Mouse (Mus musculus): ENCODE measurements at regions not wholly inside any gene's neighbourhood (a gene's known extent, or its start where the extent isn't known, plus 50 kb on each side); places are given as distances from the start of the nearest gene placed in this dataset.
A peak's percentile ranks its signal among the peaks of the same experiment; 100 is the strongest.

DNA sequence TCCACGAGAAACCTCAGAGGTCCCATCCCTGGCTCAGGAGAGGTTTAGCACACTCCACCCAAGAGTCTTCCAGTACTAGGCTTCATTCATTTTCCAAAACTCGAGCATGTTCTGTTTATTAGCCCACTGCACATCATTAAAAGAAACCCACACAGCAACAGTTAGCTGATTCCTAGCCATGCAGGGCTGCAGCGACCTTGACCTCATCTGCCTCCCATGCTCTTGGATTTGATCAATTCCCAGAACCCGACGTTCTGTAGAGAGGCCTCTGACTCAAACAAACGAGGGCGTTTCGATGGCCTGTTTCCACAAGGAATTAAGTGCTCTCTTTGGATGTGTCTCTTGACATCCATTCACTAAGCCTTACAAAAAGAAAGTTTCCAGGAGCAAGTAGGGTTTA, 294.9 kb downstream of the Lyplal1 start:
- Histone ChIP-seq H3K4me2 (no peak overlapping the region), H3K36me3 (no peaks in the 10 kb centered on the region), H3K4me1 (no peaks in the 10 kb centered on the region), H3K9me3 (replicated peaks) (no peaks in the 10 kb centered on the region), H3K27me3 (replicated peaks) (no peaks in the 10 kb centered on the region), H3K27ac (replicated peaks) (no peak overlapping the region), H3K4me3 (replicated peaks) (no peak overlapping the region), H3K9ac (replicated peaks) (no peak overlapping the region)
- WGBS = 73% methylated on average over 8 of the region's 8 CpGs
- ATAC-seq (ENCODE audit: low FRiP score) = no peak

DNA sequence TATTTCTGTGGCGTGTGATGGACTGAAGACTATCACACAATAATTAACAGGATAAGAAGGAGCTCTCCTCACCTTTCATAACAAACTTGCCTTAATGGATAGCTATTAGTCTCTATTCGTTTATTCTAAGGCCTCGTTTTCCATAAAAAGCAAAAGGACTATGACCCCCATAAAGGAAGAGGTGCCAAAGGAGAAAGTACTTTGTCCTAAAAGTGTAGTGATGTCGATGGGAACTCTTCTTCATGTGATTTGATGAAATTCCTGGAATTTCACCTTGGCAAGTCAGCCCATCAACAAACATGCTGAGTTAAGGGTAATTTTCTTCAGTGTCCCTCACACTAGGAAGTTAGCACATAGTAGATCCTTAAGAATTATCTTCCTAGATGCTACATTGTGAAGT, 293.9 kb downstream of the Lyplal1 start:
- Histone ChIP-seq H3K9ac (replicated peaks) (no peak overlapping the region), H3K4me1 (no peaks in the 10 kb centered on the region), H3K36me3 (no peaks in the 10 kb centered on the region), H3K4me2 (no peak overlapping the region), H3K27me3 (replicated peaks) (no peaks in the 10 kb centered on the region), H3K27ac (replicated peaks) (no peak overlapping the region), H3K9me3 (replicated peaks) (no peaks in the 10 kb centered on the region), H3K4me3 (replicated peaks) (no peak overlapping the region)
- WGBS = 93% methylated on average over 4 of the region's 4 CpGs
- ATAC-seq (ENCODE audit: low FRiP score) = no peak

DNA sequence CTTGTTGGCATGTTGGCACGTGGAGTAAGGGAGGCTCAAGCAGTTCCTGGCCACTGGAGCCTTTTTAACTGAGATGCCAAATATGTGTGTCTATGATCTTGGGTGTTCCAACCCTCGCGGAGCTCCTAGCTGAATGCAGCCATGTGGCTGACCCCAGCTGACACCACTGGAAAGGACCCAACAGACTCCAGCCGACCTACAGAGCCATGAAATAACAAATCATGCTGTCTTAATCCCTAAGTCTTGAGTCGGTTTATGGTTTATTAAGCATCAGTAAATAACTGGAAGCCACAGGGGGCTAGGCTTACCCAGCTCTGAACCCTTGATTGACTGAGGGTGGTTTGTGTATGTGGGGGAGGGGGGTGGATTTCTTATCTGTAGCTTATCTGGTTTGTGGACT, 293.2 kb downstream of the Lyplal1 start:
- no peak overlapping the region for H3K27ac ChIP-seq (replicated peaks)
- H3K4me2 ChIP-seq = no peak overlapping the region
- no peaks in the 10 kb centered on the region for H3K27me3 ChIP-seq (replicated peaks)
- WGBS = 53% methylated on average over 5 of the region's 5 CpGs
- no peak overlapping the region for H3K9ac ChIP-seq (replicated peaks)
- no peaks in the 10 kb centered on the region for H3K4me1 ChIP-seq
- ATAC-seq (ENCODE audit: low FRiP score) = no peak
- no peak overlapping the region for H3K4me3 ChIP-seq (replicated peaks)
- no peaks in the 10 kb centered on the region for H3K9me3 ChIP-seq (replicated peaks)
- H3K36me3 ChIP-seq = no peaks in the 10 kb centered on the region

DNA sequence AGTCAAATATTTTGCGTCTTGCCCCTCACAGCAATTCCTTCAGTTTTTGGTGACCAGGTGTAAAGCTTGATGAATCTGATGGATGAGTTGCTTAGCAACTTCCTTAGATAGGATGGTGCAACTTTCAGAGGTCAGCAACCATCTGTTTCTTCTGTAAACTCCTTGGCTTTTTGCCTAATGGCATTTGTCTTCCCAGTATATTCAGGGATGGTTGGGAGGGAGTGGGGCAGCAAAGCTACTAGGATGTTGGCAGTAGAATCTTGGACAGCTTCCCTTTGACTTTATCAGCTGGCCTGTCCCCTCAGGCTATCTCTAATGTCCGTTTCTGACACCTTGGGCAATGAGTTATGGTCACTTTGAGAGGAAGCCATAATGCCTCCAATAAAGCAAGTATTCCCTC, 289.1 kb downstream of the Lyplal1 start:
- no peak overlapping the region for H3K27ac ChIP-seq (replicated peaks)
- no peak overlapping the region for H3K4me2 ChIP-seq
- no peak overlapping the region for H3K4me3 ChIP-seq (replicated peaks)
- H3K4me1 ChIP-seq = no peaks in the 10 kb centered on the region
- H3K27me3 ChIP-seq (replicated peaks) = no peaks in the 10 kb centered on the region
- WGBS = 76% methylated on average over 2 of the region's 2 CpGs
- ATAC-seq (ENCODE audit: low FRiP score) = no peak
- no peaks in the 10 kb centered on the region for H3K9me3 ChIP-seq (replicated peaks)
- no peaks in the 10 kb centered on the region for H3K36me3 ChIP-seq
- H3K9ac ChIP-seq (replicated peaks) = no peak overlapping the region

DNA sequence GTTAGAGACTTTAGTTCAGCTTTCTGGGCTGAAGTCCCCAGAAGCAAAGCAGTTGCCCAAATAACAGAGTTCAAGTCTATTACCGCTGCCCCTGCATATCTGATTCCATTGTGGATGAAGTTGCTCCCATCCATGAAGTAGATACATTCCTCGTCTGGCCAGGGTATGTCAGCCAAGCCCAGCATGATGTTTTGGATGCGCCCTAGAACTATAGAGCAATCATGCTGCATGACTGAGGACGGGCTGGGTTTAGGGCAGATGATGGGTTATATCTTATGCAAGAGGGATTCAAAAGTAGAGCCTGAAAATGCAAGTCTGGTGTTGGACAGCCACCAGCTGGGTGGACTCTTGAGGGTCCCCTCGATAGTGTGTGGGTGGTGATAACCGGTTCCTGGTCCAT, 288.6 kb downstream of the Lyplal1 start:
- H3K4me2 ChIP-seq = no peak overlapping the region
- H3K27ac ChIP-seq (replicated peaks) = no peak overlapping the region
- no peaks in the 10 kb centered on the region for H3K36me3 ChIP-seq
- no peak overlapping the region for H3K4me3 ChIP-seq (replicated peaks)
- WGBS = 90% methylated on average over 6 of the region's 6 CpGs
- no peak overlapping the region for H3K9ac ChIP-seq (replicated peaks)
- H3K9me3 ChIP-seq (replicated peaks) = no peaks in the 10 kb centered on the region
- no peaks in the 10 kb centered on the region for H3K27me3 ChIP-seq (replicated peaks)
- no peaks in the 10 kb centered on the region for H3K4me1 ChIP-seq
- ATAC-seq (ENCODE audit: low FRiP score) = no peak

DNA sequence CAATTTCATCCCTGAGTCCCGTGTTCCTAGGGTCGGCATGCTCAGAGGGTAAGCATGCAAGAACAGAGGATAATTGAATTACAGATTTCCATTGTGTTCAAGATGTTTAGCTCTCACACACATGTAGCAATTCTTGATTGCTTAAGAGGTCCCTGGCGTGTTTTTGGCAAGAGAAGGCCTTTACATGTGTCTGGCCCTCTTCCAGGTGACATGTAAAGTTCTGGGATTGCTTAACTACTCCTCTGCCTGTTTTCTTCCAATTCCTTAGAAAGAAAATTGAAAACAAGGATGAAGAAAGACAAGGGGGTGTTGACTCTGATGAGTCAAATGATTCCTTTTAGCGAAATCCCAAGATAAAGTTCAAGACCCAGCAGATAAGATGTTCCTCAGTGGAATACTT, 285.1 kb downstream of the Lyplal1 start:
- WGBS = 87% methylated on average over 4 of the region's 4 CpGs
- no peak overlapping the region for H3K9ac ChIP-seq (replicated peaks)

DNA sequence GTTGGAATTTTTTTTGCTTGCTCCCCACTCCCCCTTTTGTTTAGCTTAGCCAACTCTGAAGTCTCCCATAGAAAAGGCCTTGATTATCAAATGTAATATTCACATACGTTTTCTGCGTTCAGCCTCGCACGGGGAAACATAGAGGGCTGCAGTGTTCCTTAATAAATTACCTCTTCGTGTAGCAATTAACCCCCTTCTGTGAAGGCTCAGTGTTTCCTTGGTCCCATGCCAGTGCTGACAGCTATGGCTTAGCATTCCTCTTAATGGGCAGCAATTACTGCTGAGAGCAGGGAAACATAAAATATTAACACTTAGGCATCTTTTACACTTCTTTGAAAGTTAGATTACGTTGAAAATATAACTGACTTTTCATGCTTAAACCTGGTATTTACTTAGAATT, 282.9 kb downstream of the Lyplal1 start:
- H3K27ac ChIP-seq (replicated peaks) = no peak overlapping the region

More for the DNA sequence above, 285.1 kb downstream of the Lyplal1 start:
- no peak for ATAC-seq (ENCODE audit: low FRiP score)
- no peaks in the 10 kb centered on the region for H3K36me3 ChIP-seq
- H3K4me1 ChIP-seq = peaks cover 17% of the 10 kb centered on the region
- H3K27ac ChIP-seq (replicated peaks) = no peak overlapping the region
- H3K4me2 ChIP-seq = no peak overlapping the region
- H3K9me3 ChIP-seq (replicated peaks) = no peaks in the 10 kb centered on the region
- no peak overlapping the region for H3K4me3 ChIP-seq (replicated peaks)
- no peaks in the 10 kb centered on the region for H3K27me3 ChIP-seq (replicated peaks)

DNA sequence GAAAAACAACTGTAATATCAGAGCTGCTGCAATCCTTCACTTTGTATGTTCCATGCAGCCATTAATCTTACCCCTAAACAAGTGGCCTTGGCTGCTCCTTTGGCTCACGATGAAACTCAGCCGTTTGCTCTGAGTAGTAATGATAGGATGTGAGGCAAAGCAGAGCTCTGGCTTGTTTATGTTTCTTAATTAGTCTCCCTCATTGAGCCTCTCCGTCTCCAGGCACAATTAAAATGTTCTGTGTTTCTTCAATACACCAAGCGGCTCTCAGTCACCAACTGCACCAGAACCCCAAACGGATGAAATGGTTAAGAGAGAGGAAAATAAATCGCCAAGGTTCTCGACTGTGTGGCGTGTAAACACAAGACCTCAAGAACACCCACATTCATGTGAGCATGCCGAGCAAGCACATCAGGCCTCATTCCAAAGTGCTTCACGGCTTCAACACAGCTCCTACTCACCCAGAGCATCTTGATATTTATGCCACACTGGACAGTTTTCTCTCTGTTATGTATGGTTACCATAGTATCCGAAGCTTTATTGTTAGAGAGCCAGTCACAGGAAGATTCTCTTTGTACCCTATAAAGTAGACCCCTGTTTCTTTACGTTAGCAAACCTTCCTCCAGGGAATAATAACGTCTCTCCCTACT, 280.4 kb downstream of the Lyplal1 start:
- no peak overlapping the region for H3K9ac ChIP-seq (replicated peaks)
- no peaks in the 10 kb centered on the region for H3K9me3 ChIP-seq (replicated peaks)
- H3K4me3 ChIP-seq (replicated peaks) = no peak overlapping the region
- peaks cover 20% of the 10 kb centered on the region for H3K4me1 ChIP-seq
- ATAC-seq (ENCODE audit: low FRiP score) = no peak
- H3K36me3 ChIP-seq = no peaks in the 10 kb centered on the region
- no peaks in the 10 kb centered on the region for H3K27me3 ChIP-seq (replicated peaks)
- no peak overlapping the region for H3K4me2 ChIP-seq
- WGBS = 35% methylated on average over 13 of the region's 13 CpGs
- H3K27ac ChIP-seq (replicated peaks) = no peak overlapping the region; the same call in 1 of the 2 replicates

More for the DNA sequence above, 282.9 kb downstream of the Lyplal1 start:
- Histone ChIP-seq H3K9ac (replicated peaks) (no peak overlapping the region), H3K27me3 (replicated peaks) (no peaks in the 10 kb centered on the region), H3K36me3 (no peaks in the 10 kb centered on the region), H3K4me1 (peaks cover 20% of the 10 kb centered on the region), H3K4me2 (no peak overlapping the region), H3K4me3 (replicated peaks) (no peak overlapping the region), H3K9me3 (replicated peaks) (no peaks in the 10 kb centered on the region)
- ATAC-seq (ENCODE audit: low FRiP score) = 0 out of 2 replicates have a peak, but pooled peaks have one; percentile 17
- 22% methylated on average over 6 of the region's 6 CpGs for WGBS

DNA sequence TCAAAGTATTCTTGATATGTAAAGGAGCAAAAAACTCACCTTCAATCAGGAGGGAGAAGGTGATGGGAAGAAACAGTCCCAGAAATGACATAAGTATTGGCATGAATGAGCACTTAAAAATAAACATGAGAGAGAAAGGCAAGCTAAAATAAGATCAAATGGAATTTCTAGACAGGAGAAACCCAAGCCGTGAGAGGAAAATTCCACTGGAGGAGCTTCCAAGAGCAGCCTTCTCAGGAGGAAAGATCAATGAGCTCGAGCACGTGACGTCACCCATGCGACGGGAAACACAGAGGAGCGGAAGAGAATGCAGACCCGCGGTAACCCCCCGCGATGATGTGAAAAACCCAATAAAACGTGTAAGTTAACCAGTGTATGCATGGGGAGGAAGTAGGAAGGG, 274.6 kb downstream of the Lyplal1 start:
- ATAC-seq (ENCODE audit: low FRiP score) = no peak
- no peaks in the 10 kb centered on the region for H3K36me3 ChIP-seq
- H3K4me3 ChIP-seq (replicated peaks) = no peak overlapping the region
- no peak overlapping the region for H3K27ac ChIP-seq (replicated peaks)
- 89% methylated on average over 12 of the region's 12 CpGs for WGBS
- H3K27me3 ChIP-seq (replicated peaks) = no peaks in the 10 kb centered on the region
- H3K9me3 ChIP-seq (replicated peaks) = no peaks in the 10 kb centered on the region
- H3K4me2 ChIP-seq = no peak overlapping the region
- no peak overlapping the region for H3K9ac ChIP-seq (replicated peaks)
- H3K4me1 ChIP-seq = no peaks in the 10 kb centered on the region

DNA sequence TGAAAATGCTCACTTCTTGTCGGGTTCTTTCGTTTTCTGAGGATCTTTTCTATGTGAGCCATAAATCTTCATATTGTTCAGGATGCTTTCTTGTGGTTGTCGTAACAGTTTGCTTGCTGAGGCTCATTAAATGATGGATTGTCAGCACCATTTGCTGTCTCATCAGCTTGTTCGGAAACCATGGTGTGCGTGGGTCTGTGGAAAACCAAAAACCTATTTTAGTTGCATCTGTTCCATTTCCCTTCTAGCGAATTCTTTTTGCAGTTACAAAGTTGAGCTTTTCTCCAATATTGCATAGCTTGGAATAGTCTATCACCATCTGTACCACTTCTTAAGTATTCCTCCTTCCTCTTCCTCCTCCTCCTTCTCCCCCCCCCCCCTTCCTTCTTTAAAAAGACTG, 269.9 kb downstream of the Lyplal1 start:
- H3K4me2 ChIP-seq = no peak overlapping the region
- ATAC-seq (ENCODE audit: low FRiP score) = no peak
- H3K9me3 ChIP-seq (replicated peaks) = no peaks in the 10 kb centered on the region
- 30% methylated on average over 6 of the region's 6 CpGs for WGBS
- no peaks in the 10 kb centered on the region for H3K36me3 ChIP-seq
- no peak overlapping the region for H3K4me3 ChIP-seq (replicated peaks)
- H3K9ac ChIP-seq (replicated peaks) = no peak overlapping the region
- H3K27ac ChIP-seq (replicated peaks) = no peak overlapping the region
- no peaks in the 10 kb centered on the region for H3K27me3 ChIP-seq (replicated peaks)
- peaks cover 3% of the 10 kb centered on the region for H3K4me1 ChIP-seq

DNA sequence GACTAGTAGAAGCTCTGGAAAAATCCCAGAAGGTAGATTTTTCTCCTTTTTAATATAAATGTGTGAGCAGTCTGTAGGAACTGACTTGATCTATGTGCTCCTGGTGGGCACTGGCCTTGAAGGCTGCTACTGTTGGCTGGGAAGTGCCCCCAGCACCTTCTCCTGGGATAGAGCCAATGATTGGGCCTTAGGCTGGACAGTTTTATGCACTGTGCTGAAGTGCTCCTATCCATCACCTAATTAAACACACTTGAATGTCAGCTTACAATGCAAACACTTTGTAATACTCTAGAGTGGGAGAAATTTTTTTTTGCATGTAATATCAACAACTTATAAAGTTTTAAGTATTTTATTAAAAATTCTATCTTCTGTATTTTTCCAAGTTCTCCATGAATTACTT, 266.5 kb downstream of the Lyplal1 start:
- Histone ChIP-seq H3K9me3 (replicated peaks) (no peaks in the 10 kb centered on the region), H3K36me3 (no peaks in the 10 kb centered on the region), H3K27me3 (replicated peaks) (no peaks in the 10 kb centered on the region), H3K27ac (replicated peaks) (no peak overlapping the region), H3K9ac (replicated peaks) (no peak overlapping the region), H3K4me2 (no peak overlapping the region), H3K4me1 (peaks cover 3% of the 10 kb centered on the region), H3K4me3 (replicated peaks) (no peak overlapping the region)
- ATAC-seq (ENCODE audit: low FRiP score) = no peak

DNA sequence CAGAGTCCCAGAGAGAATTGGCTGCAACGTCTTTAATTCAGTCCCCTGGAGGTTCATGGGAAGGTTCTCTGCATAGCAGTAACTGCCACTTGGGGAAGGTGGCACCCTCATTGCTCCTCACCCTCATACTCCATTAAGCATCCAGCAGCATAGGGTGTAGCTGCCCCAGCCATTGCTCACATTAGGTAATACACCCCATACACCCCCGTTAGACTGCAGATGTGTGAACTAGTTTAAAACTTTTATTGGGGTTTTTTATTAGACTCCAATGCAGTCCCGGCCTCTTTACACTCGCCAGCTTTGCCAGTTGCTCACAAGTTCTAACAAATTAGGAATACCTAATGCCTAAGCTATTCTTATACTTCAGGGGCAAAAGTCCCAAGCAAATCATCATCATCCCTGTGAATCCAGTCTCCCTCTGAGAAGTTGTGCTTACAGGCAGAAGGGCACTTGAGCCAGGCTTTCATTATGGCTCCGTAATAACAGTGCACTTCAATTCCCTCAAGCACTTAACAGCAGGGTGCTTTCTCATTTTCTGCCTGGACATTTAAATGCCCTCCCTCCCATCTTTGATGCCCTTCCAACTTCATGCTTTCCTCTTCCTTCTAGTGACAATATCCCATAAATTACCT, 265.7 kb downstream of the Lyplal1 start:
- ATAC-seq (ENCODE audit: low FRiP score) = no peak
- WGBS = 23% methylated on average over 5 of the region's 5 CpGs
- Histone ChIP-seq H3K27me3 (replicated peaks) (no peaks in the 10 kb centered on the region), H3K9me3 (replicated peaks) (no peaks in the 10 kb centered on the region), H3K4me1 (peaks cover 3% of the 10 kb centered on the region), H3K4me3 (replicated peaks) (no peak overlapping the region), H3K4me2 (no peak overlapping the region), H3K9ac (replicated peaks) (no peak overlapping the region), H3K36me3 (no peaks in the 10 kb centered on the region), H3K27ac (replicated peaks) (no peak overlapping the region)

All from neural tube, embryonic 15.5 days (tissue).